Mouse (Mus musculus) heart, adult 2 months (tissue): ENCODE data around the gene Gramd1c. TPM values are rescaled to one million over a fixed set of nuclear protein-coding genes. Genes with fewer than 3 reads are reported as not detected.

Experiments used
- DNase-seq, 2 experiments: peaks; one replicate each; pipeline ENCODE4 v3.0.0; 2021
- H3K27ac ChIP-seq: fragments of 200-600 bp; 2 replicates; pipeline ENCODE4 v1.8.1; 2022
- H3K27me3 ChIP-seq: fragments of 200-500 bp; 2 replicates; pipeline ENCODE4 v1.6.1; 2012; ENCODE audit warnings: mild to moderate bottlenecking, low read length, inconsistent platforms, mixed read lengths; ENCODE audit not compliant: control insufficient read depth, insufficient read depth
- H3K36me3 ChIP-seq: fragments of 200-500 bp; 2 replicates; pipeline ENCODE4 v1.6.1; 2012; ENCODE audit warnings: low read length, inconsistent platforms; ENCODE audit not compliant: control insufficient read depth, insufficient read depth
- H3K4me1 ChIP-seq: fragments of 200-500 bp; 2 replicates; pipeline ENCODE4 v1.6.1; 2011; ENCODE audit warnings: low read length; ENCODE audit not compliant: control insufficient read depth, insufficient read depth
- H3K4me3 ChIP-seq: fragments of 200-600 bp; 2 replicates; pipeline ENCODE4 v1.8.1; 2022
- H3K79me2 ChIP-seq: fragments of 200-500 bp; replicated peaks from 2 replicates; pipeline ENCODE4 v1.6.1; 2012; ENCODE audit warnings: mild to moderate bottlenecking, inconsistent platforms, low read length, moderate library complexity, mixed read lengths; ENCODE audit not compliant: control insufficient read depth, insufficient read depth
- H3K9ac ChIP-seq: fragments of 200-500 bp; 2 replicates; pipeline ENCODE4 v1.6.1; 2012; ENCODE audit warnings: low read depth, mild to moderate bottlenecking, control low read depth, inconsistent platforms, low read length, mixed read lengths
- CTCF ChIP-seq: fragments of 200-600 bp; IDR thresholded peaks from 2 replicates; pipeline ENCODE4 v1.8.1; 2022; ENCODE audit warnings: antibody characterized with exemption, mild to moderate bottlenecking, moderate library complexity
- EP300 ChIP-seq: fragments of 200-500 bp; IDR thresholded peaks from 2 replicates; pipeline ENCODE4 v1.6.1; 2011; ENCODE audit warnings: low read depth, low read length, control low read depth; ENCODE audit not compliant: insufficient read depth
- POLR2A ChIP-seq: fragments of 200-500 bp; IDR thresholded peaks from 2 replicates; pipeline ENCODE4 v1.6.1; 2011; ENCODE audit warnings: mild to moderate bottlenecking, low read depth, low read length, control low read depth; ENCODE audit not compliant: insufficient read depth
- WGBS: fragments of 180-500 bp; shearing (Covaris S2); methylation state at CpG from one replicate; pipeline ENCODE4 v1.1.7; 2018; 5-methylcytosine and 5-hydroxymethylcytosine counted together
- intact Hi-C: fragments of 180-260 bp; cut with DNase I; formaldehyde crosslinking; loops from one replicate; pipeline ENCODE4 v1.15.1; 2025
- polyA plus RNA-seq: library from polyadenylated mRNA; depleted of rRNA; stranded (reverse); fragments of >200 nt; gene quantifications from 2 replicates; pipeline ENCODE4 v1.2.3, GENCODE M21; 2012
- total RNA-seq, 2 experiments: library from RNA; stranded (reverse); gene quantifications; 2 replicates each; pipeline ENCODE4 v1.2.3; 2021

The Gramd1c gene
- total and polyA plus RNA-seq, 3 experiments, result 0.37 to 0.50 (median 0.37) TPM

DNA sequence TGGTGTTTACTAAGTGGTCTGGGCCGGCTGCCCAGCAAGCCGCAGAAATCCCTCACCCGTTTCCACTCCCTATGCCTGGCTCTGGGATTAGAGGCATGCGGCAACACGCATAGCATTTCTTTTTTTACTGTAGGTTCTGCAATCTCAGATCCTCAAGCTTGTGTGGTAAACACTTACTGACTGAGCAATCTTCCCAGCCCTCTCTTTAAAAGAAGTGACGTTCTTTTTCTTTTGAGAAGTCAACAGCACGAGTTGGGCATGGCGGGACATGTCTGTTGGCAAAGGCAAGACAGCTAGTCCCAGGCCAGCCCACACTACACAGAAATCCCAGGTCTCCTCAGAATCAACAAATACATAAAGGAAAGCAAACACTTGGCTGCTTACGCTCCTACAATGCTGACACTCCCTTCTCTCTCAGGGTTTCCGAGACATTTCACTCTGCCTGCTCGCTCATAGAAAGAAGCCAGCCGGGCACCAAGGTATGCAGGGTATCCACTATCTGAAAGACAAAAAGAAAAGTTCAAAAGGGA lies 38.1 kb upstream of the Gramd1c start:
- Histone ChIP-seq H3K4me3 (no peak overlapping the region), H3K9ac (no peak overlapping the region), H3K27me3 (no peaks in the 10 kb centered on the region), H3K36me3 (no peaks in the 10 kb centered on the region; the same call in 1 of the 2 replicates), H3K4me1 (no peaks in the 10 kb centered on the region), H3K27ac (no peak overlapping the region), H3K79me2 (no peaks in the 10 kb centered on the region)
- no peak for DNase-seq
- 86% methylated on average over 12 of the region's 12 CpGs for WGBS
- intact Hi-C loops, result loop anchor here (5.0 kb wide), 1 partner anchor 41 kb away; no protein-coding TSS in a partner anchor
- no peak for TF ChIP-seq EP300
- no peak for TF ChIP-seq POLR2A
- no peak for TF ChIP-seq CTCF

DNA sequence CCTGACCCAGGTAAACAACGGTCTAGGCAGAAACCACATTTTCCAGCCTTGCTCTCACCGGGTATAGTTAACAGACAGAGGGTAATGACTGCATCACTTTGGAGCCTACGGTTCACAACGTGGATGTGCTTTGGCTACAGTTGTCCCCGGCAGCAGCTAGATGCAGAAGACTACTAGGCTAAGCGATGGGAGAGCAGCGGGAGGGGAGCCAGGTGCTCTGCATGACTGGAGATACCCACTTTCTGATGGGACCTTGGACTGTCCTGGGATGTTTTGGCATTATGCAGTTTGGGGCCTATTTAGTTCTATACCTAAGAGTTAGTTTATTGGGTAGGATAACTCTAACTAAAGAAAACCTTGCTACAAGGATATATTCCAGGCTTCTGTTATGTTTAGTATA lies 36.2 kb upstream of the Gramd1c start:
- WGBS, result 98% methylated on average over 7 of the region's 7 CpGs
- Histone ChIP-seq H3K9ac (no peak overlapping the region), H3K27me3 (no peaks in the 10 kb centered on the region), H3K79me2 (no peaks in the 10 kb centered on the region), H3K36me3 (no peaks in the 10 kb centered on the region), H3K27ac (no peak overlapping the region), H3K4me1 (no peaks in the 10 kb centered on the region), H3K4me3 (no peak overlapping the region)
- DNase-seq, result no peak
- intact Hi-C loops, result no loop called here
- TF ChIP-seq POLR2A, result no peak
- no peak for TF ChIP-seq CTCF
- TF ChIP-seq EP300, result no peak

DNA sequence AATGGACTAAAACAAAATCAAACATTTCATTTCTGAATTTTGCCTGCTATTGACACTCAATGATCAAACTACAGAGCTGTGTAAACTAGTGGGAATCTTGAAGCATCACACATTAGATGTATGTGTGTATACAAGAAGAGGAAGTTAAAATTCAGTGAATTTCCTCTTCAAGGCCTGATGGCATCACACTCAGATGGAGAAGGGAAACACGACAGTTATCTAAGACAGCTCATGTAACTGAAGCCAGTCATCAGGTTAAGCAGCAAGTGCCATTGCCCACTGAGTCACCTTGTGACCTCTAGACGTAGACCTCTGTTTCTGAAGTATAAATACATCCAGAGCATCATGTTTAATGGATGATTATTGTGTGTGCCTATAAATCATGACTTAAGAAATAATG lies 24.5 kb upstream of the Gramd1c start:
- no peak overlapping the region for H3K27ac ChIP-seq
- no peaks in the 10 kb centered on the region for H3K27me3 ChIP-seq
- TF ChIP-seq CTCF (no peak), POLR2A (no peak), EP300 (no peak)
- intact Hi-C loops, result no loop called here
- no peaks in the 10 kb centered on the region for H3K36me3 ChIP-seq
- no peak overlapping the region for H3K4me3 ChIP-seq
- no peaks in the 10 kb centered on the region for H3K79me2 ChIP-seq
- no peak overlapping the region for H3K9ac ChIP-seq
- no peaks in the 10 kb centered on the region for H3K4me1 ChIP-seq
- no peak for DNase-seq
- 56% methylated on average over 2 of the region's 2 CpGs for WGBS

DNA sequence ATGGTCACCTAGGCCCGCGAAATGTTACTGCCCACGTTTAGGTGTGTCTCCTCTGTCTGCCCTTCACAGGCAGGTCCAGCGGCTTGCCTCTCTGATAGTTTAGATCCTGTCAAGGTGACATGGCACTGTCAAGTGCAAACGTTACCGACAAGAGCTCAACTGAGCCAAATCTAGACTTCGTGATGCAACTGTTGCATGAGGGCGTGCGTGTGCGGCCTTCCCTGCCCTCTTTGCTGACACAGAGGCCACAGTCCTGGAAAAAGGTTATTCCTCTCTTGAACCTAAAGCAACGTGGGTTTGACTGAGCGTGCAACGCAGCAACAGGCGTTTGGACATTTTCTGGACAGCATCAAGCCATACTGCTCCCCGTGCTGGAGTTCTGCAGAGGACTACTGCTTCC lies 1.8 kb downstream of the Gramd1c start:
- no peak for DNase-seq
- 89% methylated on average over 15 of the region's 15 CpGs for WGBS
- H3K4me3 ChIP-seq, result no peak overlapping the region
- no peaks in the 10 kb centered on the region for H3K27me3 ChIP-seq
- intact Hi-C loops, result loop anchor here (10.0 kb wide), 1 partner anchor 1897 kb away; no protein-coding TSS in a partner anchor
- TF ChIP-seq CTCF (no peak), POLR2A (no peak), EP300 (no peak)
- no peaks in the 10 kb centered on the region for H3K36me3 ChIP-seq
- H3K79me2 ChIP-seq, result no peaks in the 10 kb centered on the region
- no peak overlapping the region for H3K27ac ChIP-seq
- H3K4me1 ChIP-seq, result no peaks in the 10 kb centered on the region
- H3K9ac ChIP-seq, result no peak overlapping the region

DNA sequence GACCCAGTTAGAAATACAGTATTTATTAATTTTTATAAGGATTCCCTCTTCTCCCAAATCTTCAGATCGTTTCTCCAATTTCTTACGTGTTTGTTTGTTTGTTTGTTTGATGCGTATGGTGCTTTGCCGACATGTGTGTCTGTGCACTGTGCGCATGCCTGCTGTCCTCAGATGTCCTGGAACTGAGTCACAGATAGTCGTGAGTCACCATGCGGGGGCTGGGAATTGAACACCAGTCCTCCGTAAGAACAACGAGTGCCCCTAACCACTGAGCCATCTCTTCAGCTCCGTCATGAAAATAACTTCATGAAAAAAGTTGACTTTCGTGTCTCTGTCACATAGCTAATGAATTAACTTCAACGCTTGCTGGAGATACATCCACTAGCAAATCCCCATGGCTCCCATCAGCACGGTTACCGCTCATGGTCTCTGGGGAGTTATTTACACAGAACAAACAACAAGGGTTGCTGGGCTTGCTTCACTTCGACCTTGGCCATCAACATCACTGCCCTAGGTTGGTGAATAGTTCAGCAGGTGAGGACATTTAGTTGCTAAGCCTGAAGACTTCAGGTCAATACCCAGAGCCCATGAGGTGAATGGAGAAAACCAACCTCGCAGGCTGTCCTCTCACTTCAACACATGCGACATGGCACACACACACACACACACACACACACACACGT lies 2.4 kb downstream of the Gramd1c start:
- TF ChIP-seq EP300 (no peak), POLR2A (no peak), CTCF (no peak)
- H3K27me3 ChIP-seq, result no peaks in the 10 kb centered on the region
- H3K4me3 ChIP-seq, result no peak overlapping the region
- DNase-seq, result no peak
- intact Hi-C loops, result loop anchor here (10.0 kb wide), 1 partner anchor 1896 kb away; no protein-coding TSS in a partner anchor
- no peaks in the 10 kb centered on the region for H3K4me1 ChIP-seq
- WGBS, result 90% methylated on average over 18 of the region's 18 CpGs
- no peaks in the 10 kb centered on the region for H3K36me3 ChIP-seq
- no peak overlapping the region for H3K9ac ChIP-seq
- no peak overlapping the region for H3K27ac ChIP-seq
- no peaks in the 10 kb centered on the region for H3K79me2 ChIP-seq

DNA sequence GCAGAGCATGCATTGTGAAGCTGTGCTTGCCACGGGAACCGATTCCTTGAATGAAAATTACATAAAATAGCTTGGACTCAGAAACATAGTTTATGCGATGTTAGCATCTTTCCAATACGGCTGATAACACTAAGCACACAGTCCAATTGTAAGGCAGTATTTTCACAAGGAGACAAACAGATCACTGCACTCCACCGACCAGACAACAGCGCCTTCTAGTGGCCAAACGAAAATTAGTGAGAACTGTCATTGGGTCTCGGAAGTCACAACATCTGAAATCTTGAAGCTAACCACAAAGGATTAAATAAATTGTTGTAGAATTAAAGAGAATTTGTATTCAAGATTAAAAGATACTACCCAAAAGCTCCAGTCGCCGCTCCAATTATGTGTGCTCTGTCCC lies 4.4 kb downstream of the Gramd1c start:
- peak; percentile 48 to 61 for DNase-seq
- intact Hi-C loops, result no loop called here
- no peak for TF ChIP-seq EP300
- TF ChIP-seq POLR2A, result no peak
- TF ChIP-seq CTCF, result peak; percentile 94

More for the DNA sequence above, 4.4 kb downstream of the Gramd1c start:
- Histone ChIP-seq H3K27ac (no peak overlapping the region), H3K4me1 (no peaks in the 10 kb centered on the region), H3K4me3 (no peak overlapping the region), H3K36me3 (no peaks in the 10 kb centered on the region), H3K27me3 (no peaks in the 10 kb centered on the region), H3K9ac (no peak overlapping the region), H3K79me2 (no peaks in the 10 kb centered on the region)
- 17% methylated on average over 10 of the region's 10 CpGs for WGBS
